Mouse (Mus musculus) heart, embryonic 13.5 days (tissue): ENCODE measurements around the gene Acyp2. TPM values are rescaled to one million over a fixed set of nuclear protein-coding genes. Genes with fewer than 3 reads are reported as not detected.
A peak's percentile ranks its signal among the peaks of the same experiment; 100 is the strongest.

Experiments
- ATAC-seq: fragments of 200-750 bp; cut with Nextera tagmentation; 2 replicates; pipeline ENCODE4 v1.8.0; 2017; ENCODE audit warnings: moderate TSS enrichment; ENCODE audit not compliant: insufficient number of reproducible peaks, low FRiP score, low TSS enrichment; ENCODE audit errors: extremely low read depth
- H3K27ac ChIP-seq: fragments of 300-500 bp; sonication (generic); replicated peaks from 2 replicates; pipeline ENCODE4 v1.5.1; 2015; ENCODE audit warnings: moderate library complexity, mild to moderate bottlenecking, inconsistent platforms
- H3K27me3 ChIP-seq: fragments of 300-500 bp; sonication (generic); replicated peaks from 2 replicates; pipeline ENCODE4 v1.6.1; 2015; ENCODE audit warnings: mild to moderate bottlenecking, inconsistent platforms
- H3K36me3 ChIP-seq: fragments of 300-500 bp; sonication (generic); 2 replicates; pipeline ENCODE4 v1.6.1; 2015; ENCODE audit warnings: mild to moderate bottlenecking, inconsistent platforms
- H3K4me1 ChIP-seq: fragments of 300-500 bp; sonication (generic); 2 replicates; pipeline ENCODE4 v1.6.1; 2015; ENCODE audit warnings: inconsistent platforms
- H3K4me2 ChIP-seq: fragments of 300-500 bp; sonication (generic); 2 replicates; pipeline ENCODE4 v1.6.1; 2015; ENCODE audit warnings: inconsistent platforms, mild to moderate bottlenecking, moderate library complexity
- H3K4me3 ChIP-seq: fragments of 300-500 bp; sonication (generic); 2 replicates; pipeline ENCODE4 v1.5.1; 2015; ENCODE audit warnings: moderate library complexity, mild to moderate bottlenecking, inconsistent platforms
- H3K9ac ChIP-seq: fragments of 300-500 bp; sonication (generic); 2 replicates; pipeline ENCODE4 v1.6.1; 2015; ENCODE audit warnings: inconsistent platforms, mild to moderate bottlenecking, moderate library complexity
- H3K9me3 ChIP-seq: fragments of 300-500 bp; sonication (generic); 2 replicates; pipeline ENCODE4 v1.6.1; 2016; ENCODE audit warnings: inconsistent platforms
- WGBS: fragments of 180-500 bp; shearing (Covaris S2); methylation state at CpG from one replicate; pipeline ENCODE4 v1.1.7; 2015; ENCODE audit warnings: mixed read lengths; 5-methylcytosine and 5-hydroxymethylcytosine counted together
- polyA plus RNA-seq: library from polyadenylated mRNA; unstranded; fragments of >200 nt; fragmentation: Nextera tagmentation; extraction: Ambion mirVana; gene quantifications from 2 replicates; pipeline ENCODE4 v1.2.1, GENCODE M21; 2015

Gene Acyp2
- polyA plus RNA-seq, 1 experiment from 2014 or later: 27.9 TPM

DNA sequence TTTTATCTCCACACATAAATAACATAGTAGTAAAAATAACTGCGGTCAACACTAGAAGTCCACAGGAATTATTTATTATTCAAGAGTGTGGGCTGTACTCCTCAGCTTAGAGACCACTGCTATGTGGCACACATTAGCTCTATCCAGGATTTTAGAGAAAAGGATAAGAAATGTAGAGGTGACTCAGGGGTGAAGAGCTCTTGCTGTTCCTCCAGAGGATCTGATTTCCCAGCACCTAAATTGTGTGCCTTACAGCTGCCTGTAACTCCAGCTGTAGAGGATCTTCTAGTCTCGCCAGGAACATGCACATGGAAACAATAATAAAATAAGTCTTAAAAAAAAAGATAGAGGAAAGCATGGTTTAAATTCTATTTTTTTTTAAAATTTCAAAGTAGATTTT is 70.5 kb downstream of the Acyp2 start:
- H3K27me3 ChIP-seq: no peaks in the 10 kb centered on the region
- no peak overlapping the region for H3K4me2 ChIP-seq
- H3K27ac ChIP-seq: no peak overlapping the region
- H3K4me1 ChIP-seq: 0 out of 2 replicates have a peak, but pooled peaks cover 3% of the 10 kb centered on the region
- H3K9ac ChIP-seq: no peak overlapping the region
- WGBS: 76% methylated on average over 2 of the region's 2 CpGs
- H3K4me3 ChIP-seq: no peak overlapping the region
- H3K9me3 ChIP-seq: peaks cover 14% of the 10 kb centered on the region
- no peak for ATAC-seq
- 0 out of 2 replicates have a peak, but pooled peaks cover 8% of the 10 kb centered on the region for H3K36me3 ChIP-seq

DNA sequence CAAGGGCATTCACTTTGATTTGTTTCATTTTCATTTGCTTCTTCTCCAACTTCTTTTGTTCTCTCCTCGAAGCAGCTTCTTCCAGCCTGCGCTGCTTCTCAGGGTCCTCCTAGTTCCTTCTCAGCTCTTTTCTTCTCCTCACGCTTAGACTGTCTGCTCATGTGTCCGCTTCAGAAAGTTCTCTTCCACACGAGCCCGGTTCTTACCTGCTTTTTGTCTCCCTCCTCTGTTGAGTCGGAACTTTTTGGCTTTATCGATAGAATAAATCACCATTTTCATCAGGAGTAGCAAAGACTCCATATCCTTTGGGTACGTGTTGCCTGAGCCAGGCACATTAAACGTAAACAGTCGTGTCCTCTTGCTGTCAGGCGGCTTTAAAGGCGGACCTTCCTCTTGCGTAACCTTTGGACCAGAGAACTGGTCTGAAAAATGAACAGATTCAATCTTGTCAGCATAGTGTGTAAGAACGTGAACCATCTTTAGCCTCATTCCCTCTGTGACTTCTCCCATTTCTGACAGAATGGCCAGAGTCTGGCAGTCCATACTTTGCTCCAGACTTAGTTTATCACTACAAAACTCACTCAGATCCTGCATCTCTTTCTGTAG is 76.5 kb downstream of the Acyp2 start:
- 78% methylated on average over 15 of the region's 15 CpGs for WGBS

DNA sequence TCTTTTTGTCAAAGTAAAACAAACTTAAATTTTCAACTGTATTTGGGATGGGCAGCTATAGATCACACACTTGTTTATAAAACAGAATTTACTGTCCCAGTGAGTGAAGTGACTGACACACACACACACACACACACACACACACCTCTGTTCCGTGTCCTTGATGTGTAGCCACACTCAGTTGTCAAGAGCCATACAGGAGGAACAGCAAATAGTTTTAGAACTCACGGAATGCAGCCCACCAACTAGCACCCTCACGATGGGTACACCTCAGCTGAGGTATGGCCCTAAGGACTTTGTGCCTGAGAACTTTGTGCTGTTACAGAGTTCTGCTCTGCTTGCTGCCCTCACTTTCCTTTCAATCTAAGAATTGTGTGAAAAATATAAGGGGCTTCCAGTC is 78.8 kb downstream of the Acyp2 start:
- Histone ChIP-seq H3K27me3 (no peaks in the 10 kb centered on the region), H3K9me3 (no peaks in the 10 kb centered on the region), H3K4me3 (no peak overlapping the region), H3K36me3 (no peaks in the 10 kb centered on the region), H3K4me1 (no peaks in the 10 kb centered on the region), H3K4me2 (no peak overlapping the region), H3K9ac (no peak overlapping the region), H3K27ac (no peak overlapping the region)
- whole genome bisulfite sequencing: 76% methylated on average over 3 of the region's 3 CpGs
- ATAC-seq: no peak

More for the DNA sequence above, 76.5 kb downstream of the Acyp2 start:
- Histone ChIP-seq H3K4me2 (no peak overlapping the region), H3K4me3 (no peak overlapping the region), H3K9me3 (no peaks in the 10 kb centered on the region), H3K27ac (no peak overlapping the region), H3K36me3 (no peaks in the 10 kb centered on the region), H3K9ac (no peak overlapping the region), H3K27me3 (no peaks in the 10 kb centered on the region), H3K4me1 (no peaks in the 10 kb centered on the region)
- no peak for ATAC-seq

DNA sequence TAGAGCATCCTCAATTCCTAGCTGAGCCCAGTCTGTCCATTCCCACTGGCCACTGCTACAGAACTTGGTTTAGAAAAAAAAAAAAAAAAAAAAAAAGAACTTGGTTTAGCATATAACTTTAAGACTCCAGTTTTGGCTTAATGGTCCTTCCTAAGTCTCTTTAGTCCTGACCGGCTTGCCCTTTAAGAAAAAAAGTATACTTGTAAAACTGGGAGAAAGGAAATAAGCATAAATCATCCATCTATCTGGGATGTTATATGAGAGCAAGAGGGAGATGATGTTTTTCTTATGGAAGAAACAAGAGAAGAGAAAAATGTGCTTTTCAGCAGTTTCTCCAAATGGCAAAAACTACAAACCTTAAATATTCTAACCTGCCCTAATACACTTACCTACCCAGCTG is 89.2 kb downstream of the Acyp2 start:
- WGBS: 84% methylated on average over 1 of the region's 1 CpGs

DNA sequence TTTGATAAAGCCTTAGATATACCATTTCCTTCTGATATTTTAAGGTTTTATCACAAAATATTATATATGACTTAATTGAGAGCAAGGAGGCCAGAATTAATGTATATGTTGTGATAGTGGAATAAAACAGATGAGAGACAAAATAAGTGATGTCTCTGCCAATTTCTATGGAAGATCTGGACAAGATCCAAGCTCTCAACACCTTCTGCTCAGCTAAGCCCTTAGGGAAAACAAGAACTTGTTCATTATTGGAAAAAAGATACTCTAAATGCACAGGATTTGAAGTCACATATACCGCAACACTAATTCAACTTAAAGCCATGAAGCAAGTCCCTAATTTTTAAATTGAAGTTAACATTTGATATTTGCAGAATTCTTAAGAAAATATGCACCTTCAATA is 96.0 kb downstream of the Acyp2 start:
- H3K4me3 ChIP-seq: no peak overlapping the region
- H3K27ac ChIP-seq: no peak overlapping the region
- peaks cover 5% of the 10 kb centered on the region for H3K4me1 ChIP-seq
- no peak overlapping the region for H3K9ac ChIP-seq
- WGBS: 83% methylated on average over 1 of the region's 1 CpGs
- H3K27me3 ChIP-seq: no peaks in the 10 kb centered on the region
- no peaks in the 10 kb centered on the region for H3K9me3 ChIP-seq
- ATAC-seq: no peak
- no peak overlapping the region for H3K4me2 ChIP-seq
- H3K36me3 ChIP-seq: no peaks in the 10 kb centered on the region

More for the DNA sequence above, 89.2 kb downstream of the Acyp2 start:
- Histone ChIP-seq H3K9ac (no peak overlapping the region), H3K4me3 (no peak overlapping the region), H3K9me3 (no peaks in the 10 kb centered on the region), H3K27me3 (no peaks in the 10 kb centered on the region), H3K4me1 (no peaks in the 10 kb centered on the region), H3K27ac (no peak overlapping the region), H3K4me2 (no peak overlapping the region), H3K36me3 (no peaks in the 10 kb centered on the region)
- no peak for ATAC-seq

DNA sequence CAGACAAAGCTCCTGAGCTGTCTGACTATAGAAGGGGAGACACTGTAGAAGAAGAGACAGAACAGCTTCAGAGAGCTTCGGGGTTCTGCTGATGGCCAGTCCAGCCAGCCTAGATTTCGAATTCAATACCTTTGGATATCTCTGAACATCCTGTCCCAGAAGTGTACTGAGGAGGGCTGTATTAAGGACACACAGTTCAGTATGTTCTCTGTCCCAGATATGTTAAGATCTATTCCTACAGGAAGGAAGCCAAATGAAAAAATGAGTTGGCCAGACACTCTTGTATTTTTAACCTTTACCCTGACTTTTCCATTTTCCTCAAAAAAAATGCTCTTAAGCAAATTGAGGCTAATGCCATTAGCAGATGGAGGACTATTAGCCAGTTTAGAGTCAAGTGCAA is 132.3 kb downstream of the Acyp2 start:
- H3K4me3 ChIP-seq: no peak overlapping the region
- no peak for ATAC-seq
- WGBS: 70% methylated on average over 2 of the region's 2 CpGs
- H3K4me1 ChIP-seq: no peaks in the 10 kb centered on the region
- H3K27ac ChIP-seq: no peak overlapping the region
- no peak overlapping the region for H3K4me2 ChIP-seq
- no peaks in the 10 kb centered on the region for H3K9me3 ChIP-seq
- no peaks in the 10 kb centered on the region for H3K36me3 ChIP-seq
- H3K27me3 ChIP-seq: no peaks in the 10 kb centered on the region
- H3K9ac ChIP-seq: no peak overlapping the region

DNA sequence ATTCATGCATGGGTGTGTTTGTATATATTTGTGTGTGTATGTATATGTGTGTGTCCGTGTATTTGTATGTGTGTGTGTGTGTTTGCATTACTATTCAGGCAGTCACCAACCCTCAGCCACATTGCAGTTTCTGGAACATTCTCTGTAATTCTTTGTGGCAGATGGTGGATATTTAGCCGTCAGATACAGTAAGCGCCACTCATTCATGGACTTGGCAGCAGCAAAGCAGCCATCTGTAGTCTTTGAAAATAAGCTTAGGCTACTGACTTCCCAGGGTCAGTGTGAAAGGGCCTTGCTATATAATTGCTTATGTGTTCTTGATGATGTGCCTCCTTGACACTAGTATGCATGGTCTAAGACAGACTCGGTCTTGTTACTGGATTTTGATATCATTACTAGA is 141.2 kb downstream of the Acyp2 start:
- Histone ChIP-seq H3K4me3 (no peak overlapping the region), H3K36me3 (0 out of 2 replicates have a peak, but pooled peaks cover 5% of the 10 kb centered on the region), H3K4me1 (no peaks in the 10 kb centered on the region), H3K9ac (no peak overlapping the region), H3K4me2 (no peak overlapping the region), H3K27ac (no peak overlapping the region), H3K9me3 (no peaks in the 10 kb centered on the region; the same call in 1 of the 2 replicates), H3K27me3 (no peaks in the 10 kb centered on the region)
- ATAC-seq: no peak
- whole genome bisulfite sequencing: 85% methylated on average over 4 of the region's 4 CpGs

DNA sequence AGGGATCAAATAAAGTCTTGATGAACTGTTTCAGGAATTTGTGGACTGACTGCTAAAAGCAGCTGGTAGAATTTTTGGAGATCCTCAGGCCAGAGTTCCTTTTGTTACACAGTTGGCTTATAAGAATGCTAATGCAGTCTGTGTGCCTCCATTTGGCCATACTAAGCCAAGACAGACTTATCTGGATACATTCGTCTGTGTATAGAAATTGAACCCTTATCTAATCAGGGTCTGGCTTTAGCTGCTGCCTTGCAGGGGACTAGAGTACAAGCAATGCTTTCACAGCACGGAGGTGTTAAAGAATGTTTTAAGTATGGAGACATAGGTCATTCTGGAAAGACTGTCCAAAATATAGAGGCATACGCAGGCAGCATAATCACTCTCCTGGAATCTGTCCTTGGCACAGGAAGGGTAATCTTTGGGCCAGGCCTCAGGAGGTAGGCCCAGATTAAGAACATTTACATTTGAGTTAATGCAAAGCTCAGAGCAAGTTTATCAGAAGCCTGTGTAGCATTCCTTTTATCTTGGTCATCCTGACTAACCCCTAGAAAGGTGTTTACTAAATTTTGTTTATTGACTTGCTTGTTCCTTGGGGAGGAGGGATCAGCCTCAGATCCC is 150.5 kb downstream of the Acyp2 start:
- Histone ChIP-seq H3K4me1 (peaks cover 10% of the 10 kb centered on the region; the same call in 1 of the 2 replicates), H3K27ac (peak overlapping the region; percentile 48), H3K36me3 (peaks cover 6% of the 10 kb centered on the region; the same call in 1 of the 2 replicates), H3K4me3 (no peak overlapping the region), H3K9ac (no peak overlapping the region), H3K27me3 (no peaks in the 10 kb centered on the region), H3K9me3 (peaks cover 34% of the 10 kb centered on the region), H3K4me2 (no peak overlapping the region)
- WGBS: 14% methylated on average over 3 of the region's 3 CpGs
- no peak for ATAC-seq

DNA sequence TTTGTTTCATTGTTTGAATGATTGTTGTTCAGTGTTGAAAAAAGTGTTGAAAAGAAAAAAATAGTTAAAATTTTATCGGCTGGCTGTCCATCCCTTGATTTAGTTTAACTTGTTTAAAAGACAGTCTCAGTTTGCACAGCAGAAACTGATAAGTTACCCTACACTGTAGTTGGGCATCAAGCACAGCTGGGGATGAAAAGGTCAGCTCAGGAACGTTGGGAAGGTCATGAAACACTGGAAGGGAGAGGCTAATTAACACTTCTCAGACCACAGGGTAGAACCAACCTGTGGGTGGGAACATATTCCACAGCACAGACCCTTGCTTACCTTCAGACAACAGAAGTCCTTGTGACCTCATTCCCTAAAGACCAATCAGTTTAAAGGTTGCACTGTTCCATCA is 152.2 kb downstream of the Acyp2 start:
- WGBS: 61% methylated on average over 2 of the region's 2 CpGs
- H3K36me3 ChIP-seq: peaks cover 4% of the 10 kb centered on the region; the same call in 1 of the 2 replicates
- ATAC-seq: no peak
- no peak overlapping the region for H3K27ac ChIP-seq
- H3K9me3 ChIP-seq: peaks cover 36% of the 10 kb centered on the region
- H3K27me3 ChIP-seq: no peaks in the 10 kb centered on the region
- H3K4me3 ChIP-seq: no peak overlapping the region
- no peak overlapping the region for H3K9ac ChIP-seq
- no peak overlapping the region for H3K4me2 ChIP-seq
- peaks cover 10% of the 10 kb centered on the region; the same call in 1 of the 2 replicates for H3K4me1 ChIP-seq

DNA sequence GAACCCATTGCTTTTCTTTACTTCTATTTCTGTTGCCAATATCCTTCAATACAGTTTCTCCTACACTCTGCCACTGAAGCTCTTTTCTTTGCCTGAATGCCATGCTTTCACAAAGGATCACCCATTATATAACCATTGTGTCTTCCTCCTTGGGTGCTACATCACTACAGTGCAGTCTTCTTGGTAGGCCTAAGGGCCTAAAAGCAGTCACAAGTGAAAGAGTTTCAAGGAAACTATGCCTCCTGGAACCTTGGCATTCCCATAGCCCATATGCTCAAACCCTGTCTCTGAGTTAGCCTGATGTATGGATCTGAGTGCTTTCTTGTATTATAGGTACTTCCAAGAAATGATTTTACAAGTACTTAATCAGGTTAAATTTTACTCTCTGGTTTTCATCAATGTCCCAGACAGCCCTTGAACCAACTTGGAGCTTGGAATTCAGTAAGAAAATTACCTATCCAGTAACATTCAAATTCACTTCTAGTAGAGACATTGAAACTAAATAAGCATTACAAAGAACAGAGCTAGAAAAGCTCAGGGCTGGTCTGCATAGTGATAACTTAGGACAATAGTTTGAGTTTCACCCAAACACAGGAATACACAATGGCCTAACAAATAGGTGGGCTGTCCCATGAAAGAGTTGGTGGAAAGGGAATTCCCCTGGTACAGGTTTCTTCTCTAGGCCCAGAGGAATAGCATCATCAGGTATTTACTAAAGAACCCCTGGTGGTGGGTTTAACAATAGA is 157.7 kb downstream of the Acyp2 start:
- no peaks in the 10 kb centered on the region for H3K27me3 ChIP-seq
- no peaks in the 10 kb centered on the region for H3K4me1 ChIP-seq
- no peak overlapping the region for H3K27ac ChIP-seq
- H3K9ac ChIP-seq: no peak overlapping the region
- no peak overlapping the region for H3K4me3 ChIP-seq
- no peak for ATAC-seq
- H3K36me3 ChIP-seq: no peaks in the 10 kb centered on the region
- no peak overlapping the region for H3K4me2 ChIP-seq
- peaks cover 16% of the 10 kb centered on the region; the same call in 1 of the 2 replicates for H3K9me3 ChIP-seq

DNA sequence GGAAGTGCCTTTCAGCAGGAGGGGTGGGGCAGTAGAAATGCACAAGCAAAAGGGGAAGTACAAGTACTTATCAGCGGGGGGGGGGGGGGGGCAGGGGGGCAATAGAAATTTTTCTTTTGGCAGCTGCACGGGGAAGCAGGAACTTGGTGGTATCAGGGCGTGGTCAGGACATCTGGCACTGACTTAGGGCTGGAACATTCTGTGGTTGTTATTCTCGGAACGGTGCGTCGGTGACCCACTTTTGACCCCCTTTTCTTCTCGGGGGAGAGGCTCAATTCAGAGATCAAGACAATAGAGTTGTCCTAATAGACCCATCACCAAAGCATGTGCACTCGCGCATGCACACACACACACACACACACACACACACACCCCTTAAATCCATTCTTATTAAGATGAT is 161.2 kb downstream of the Acyp2 start:
- Histone ChIP-seq H3K9ac (no peak overlapping the region), H3K4me1 (no peaks in the 10 kb centered on the region), H3K27ac (no peak overlapping the region), H3K4me2 (no peak overlapping the region), H3K9me3 (no peaks in the 10 kb centered on the region), H3K36me3 (no peaks in the 10 kb centered on the region), H3K27me3 (no peaks in the 10 kb centered on the region), H3K4me3 (no peak overlapping the region)
- WGBS: 78% methylated on average over 10 of the region's 10 CpGs
- no peak for ATAC-seq
